Mouse (Mus musculus) c-Kit-positive CD71-positive TER-119-negative erythroid progenitor cells, embryonic 14.5 days (primary cell): ENCODE data around the gene Brap.

Experiments used
- DNase-seq: peaks from one replicate; pipeline ENCODE4 v3.0.0-alpha.2; 2013; ENCODE audit warnings: low read depth

Brap gene

DNA sequence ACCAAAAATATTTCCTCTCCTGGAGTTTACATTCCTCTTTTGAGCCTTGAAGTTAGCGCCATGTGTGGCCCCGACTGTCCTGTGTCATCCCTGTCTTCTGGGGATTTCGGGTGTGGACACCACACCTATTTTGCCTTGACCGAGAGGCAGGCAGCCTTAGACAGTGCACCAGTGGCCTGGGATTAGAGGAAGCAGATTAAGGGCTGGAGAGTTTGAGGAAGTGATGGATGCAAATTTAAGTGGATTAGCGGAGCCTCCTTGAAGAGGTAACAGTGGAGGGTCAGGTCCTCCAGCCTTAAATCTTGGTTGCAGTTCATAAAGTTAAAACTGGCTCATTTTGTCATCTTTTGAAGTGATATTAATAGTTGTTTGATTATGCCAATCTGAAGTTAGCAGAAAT is 58.1 kb downstream of the Brap start:
- DNase-seq = no peak

DNA sequence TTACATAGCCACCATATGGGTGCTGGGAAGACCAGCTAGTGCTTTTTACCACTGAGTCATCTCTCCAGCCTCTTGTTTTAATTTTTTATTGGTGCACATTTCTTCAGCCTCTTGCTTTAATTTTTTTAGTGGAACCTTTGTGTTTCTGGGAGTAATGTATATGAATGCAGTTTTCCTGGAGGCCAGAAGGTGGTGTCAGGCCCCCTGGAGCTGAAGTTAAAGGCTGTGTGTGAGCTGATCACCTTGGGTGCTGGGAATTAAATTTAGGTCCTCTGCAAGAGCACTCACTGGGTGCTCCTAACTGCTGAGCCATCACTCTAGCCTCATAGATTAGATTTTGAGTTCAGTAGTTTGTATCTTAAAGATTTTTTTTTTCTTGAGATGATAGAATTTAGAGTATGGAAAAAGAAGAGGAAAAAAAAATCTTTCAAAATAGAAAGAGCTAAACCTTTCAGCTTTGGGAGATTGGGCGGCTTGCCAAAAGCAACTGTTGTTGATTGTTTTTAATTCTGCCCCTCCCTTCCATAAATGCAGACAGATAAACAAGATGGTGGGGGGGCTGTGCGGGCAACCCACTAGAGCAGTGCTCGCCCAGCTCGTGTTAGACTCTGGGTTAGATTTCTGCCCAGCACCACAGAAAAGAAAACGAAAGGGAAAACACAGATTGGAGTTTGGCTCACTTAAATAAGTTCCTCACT is 60.7 kb downstream of the Brap start:
- no peak for DNase-seq

DNA sequence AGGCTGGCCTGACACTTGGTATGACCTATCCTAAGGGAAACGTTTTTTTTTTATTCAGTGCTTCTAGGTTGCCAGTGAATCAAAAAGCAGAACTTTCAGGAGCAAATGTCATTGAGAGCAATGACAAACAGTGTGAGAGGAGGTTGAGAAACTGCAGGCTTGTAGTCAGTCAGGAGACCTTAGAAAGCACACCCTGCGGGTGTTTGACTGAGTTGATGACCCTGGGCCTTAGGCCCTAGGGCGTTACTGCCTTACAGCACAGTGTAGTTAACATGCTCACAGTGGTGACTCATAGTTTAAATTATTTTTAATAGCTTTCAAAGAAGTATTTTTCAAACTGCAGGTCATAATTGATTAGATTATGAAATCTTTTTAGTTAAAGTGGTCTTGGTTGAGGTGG is 61.5 kb downstream of the Brap start:
- no peak for DNase-seq

DNA sequence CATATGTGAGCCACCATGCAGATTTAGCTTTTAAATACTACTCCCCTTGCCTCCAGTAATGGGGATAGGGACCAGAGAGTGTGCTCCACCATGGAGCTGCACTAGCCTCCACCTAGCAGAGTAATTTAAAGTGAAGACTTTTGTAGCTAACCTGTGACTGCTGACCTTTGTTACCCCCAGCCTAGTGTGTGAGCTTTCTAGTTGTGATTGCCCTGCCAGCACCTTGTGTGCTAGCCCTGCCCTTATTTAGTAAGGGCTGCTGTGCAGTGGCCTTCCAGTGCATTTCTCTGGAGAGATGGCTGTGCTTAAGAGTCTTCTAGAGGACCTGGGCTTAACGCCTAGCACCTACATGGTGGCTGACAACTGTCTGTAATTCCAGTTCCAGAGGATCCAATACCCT is 64.3 kb downstream of the Brap start:
- no peak for DNase-seq

DNA sequence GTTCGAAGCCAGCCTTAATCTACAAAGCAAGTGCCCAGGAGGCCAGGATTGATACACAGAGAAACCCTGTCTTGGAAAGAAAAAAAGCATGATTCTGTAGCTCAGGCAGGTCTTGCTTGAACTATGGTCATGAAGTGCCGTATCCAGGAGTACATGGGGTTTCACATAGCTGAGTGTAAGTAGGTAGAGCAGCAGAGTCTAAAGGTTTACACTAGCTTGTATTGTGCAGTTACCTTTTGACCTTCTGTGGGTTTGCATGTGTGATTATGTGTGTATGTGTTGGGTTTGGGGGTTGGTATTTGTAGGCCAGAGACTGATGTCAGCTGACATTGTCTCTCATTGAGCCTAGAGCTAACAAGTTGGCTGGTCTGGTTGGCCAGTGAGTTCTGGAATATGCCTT is 69.7 kb downstream of the Brap start:
- no peak for DNase-seq

DNA sequence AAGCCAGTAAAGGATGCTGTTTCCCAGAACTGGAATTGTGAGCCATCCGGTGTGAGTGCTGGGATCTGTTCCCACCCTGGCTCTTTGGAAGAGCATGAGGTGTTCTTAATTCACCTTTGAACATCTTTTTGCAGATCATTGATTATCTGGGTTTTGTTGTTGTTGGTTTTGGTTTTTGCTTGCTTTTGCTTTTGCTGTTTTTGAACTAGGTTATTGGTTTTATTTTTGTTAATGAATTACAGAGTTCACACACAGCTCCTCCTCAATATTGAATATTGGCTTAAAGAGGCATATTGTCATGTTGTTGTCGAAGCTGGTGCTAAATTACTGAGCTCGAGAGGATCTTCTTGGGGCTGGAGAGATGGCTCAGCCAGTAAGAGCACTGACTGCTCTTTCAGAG is 76.3 kb downstream of the Brap start:
- no peak for DNase-seq
